Mouse (Mus musculus) G1E (cell line): ENCODE data around the gene Lyrm1.

Experiments used
- CTCF ChIP-seq: IDR thresholded peaks from 2 replicates; pipeline ENCODE4 v1.5.1; 2012; ENCODE audit warnings: low read depth, low read length, inconsistent platforms, mixed read lengths
- POLR2AphosphoS5 ChIP-seq: IDR thresholded peaks from 2 replicates; pipeline ENCODE4 v1.6.1; 2012; ENCODE audit warnings: low read depth, low read length, inconsistent platforms; ENCODE audit not compliant: insufficient replicate concordance
- TAL1 ChIP-seq: conservative IDR thresholded peaks from 2 replicates; pipeline ENCODE4 v1.6.1; 2012; ENCODE audit warnings: low read depth, low read length, inconsistent platforms, mixed read lengths

- TF ChIP-seq CTCF (no peak), POLR2AphosphoS5 (no peak), TAL1 (no peak)
Observed at GRCm38 (mm10) chr7:119957421-119957820, 61.8 kb downstream of the Lyrm1 start.
